Mouse (Mus musculus) intestine, postnatal 0 days (tissue): ENCODE data around the gene 1700003F12Rik. TPM values are rescaled to one million over a fixed set of nuclear protein-coding genes. Genes with fewer than 3 reads are reported as not detected.

ENCODE experiments used
- ATAC-seq: fragments of 200-750 bp; cut with Nextera tagmentation; 2 replicates; pipeline ENCODE4 v1.8.0; 2017; ENCODE audit warnings: mild to moderate bottlenecking, moderate TSS enrichment, moderate library complexity
- H3K27ac ChIP-seq: fragments of 300-500 bp; sonication (generic); 2 replicates; pipeline ENCODE4 v1.5.1; 2014; ENCODE audit warnings: mild to moderate bottlenecking, low read depth, low read length, moderate library complexity
- H3K27me3 ChIP-seq: fragments of 300-500 bp; sonication (generic); replicated peaks from 2 replicates; pipeline ENCODE4 v1.6.1; 2014; ENCODE audit warnings: low read length, mixed read lengths; ENCODE audit not compliant: control insufficient read depth, insufficient read depth
- H3K36me3 ChIP-seq: fragments of 300-500 bp; sonication (generic); 2 replicates; pipeline ENCODE4 v1.6.1; 2014; ENCODE audit warnings: mild to moderate bottlenecking, moderate library complexity; ENCODE audit not compliant: control insufficient read depth, insufficient read depth
- H3K4me1 ChIP-seq: fragments of 300-500 bp; sonication (generic); replicated peaks from 2 replicates; pipeline ENCODE4 v1.6.1; 2014; ENCODE audit warnings: antibody characterized with exemption, low read length, mixed read lengths; ENCODE audit not compliant: control insufficient read depth, insufficient read depth
- H3K4me2 ChIP-seq: fragments of 300-500 bp; sonication (generic); replicated peaks from 2 replicates; pipeline ENCODE4 v1.6.1; 2014; ENCODE audit warnings: low read depth, mild to moderate bottlenecking, moderate library complexity
- H3K4me3 ChIP-seq: fragments of 300-500 bp; sonication (generic); 2 replicates; pipeline ENCODE4 v1.5.1; 2014; ENCODE audit warnings: low read depth, low read length
- H3K9ac ChIP-seq: fragments of 300-500 bp; sonication (generic); 2 replicates; pipeline ENCODE4 v1.6.1; 2014; ENCODE audit warnings: mild to moderate bottlenecking, low read depth, low read length
- H3K9me3 ChIP-seq: fragments of 300-500 bp; sonication (generic); 2 replicates; pipeline ENCODE4 v1.6.1; 2016; ENCODE audit warnings: mixed run types; ENCODE audit not compliant: control insufficient read depth
- CTCF ChIP-seq: sonication (generic); IDR thresholded peaks from 2 replicates; pipeline ENCODE4 v1.5.1; 2016; ENCODE audit warnings: low read depth, mild to moderate bottlenecking, control low read depth, antibody characterized with exemption, moderate library complexity
- WGBS: fragments of 180-500 bp; shearing (Covaris S2); extraction: QIAGEN DNeasy Blood & Tissue Kit; methylation state at CpG from one replicate; pipeline ENCODE4 v1.1.7; 2014; 5-methylcytosine and 5-hydroxymethylcytosine counted together
- polyA plus RNA-seq: library from polyadenylated mRNA; unstranded; fragments of >200 nt; fragmentation: Nextera tagmentation; extraction: Ambion mirVana; gene quantifications from 2 replicates; pipeline ENCODE4 v1.2.1, GENCODE M21; 2015

The 1700003F12Rik gene
- polyA plus RNA-seq, 1 experiment from 2014 or later = 1.6 TPM

DNA sequence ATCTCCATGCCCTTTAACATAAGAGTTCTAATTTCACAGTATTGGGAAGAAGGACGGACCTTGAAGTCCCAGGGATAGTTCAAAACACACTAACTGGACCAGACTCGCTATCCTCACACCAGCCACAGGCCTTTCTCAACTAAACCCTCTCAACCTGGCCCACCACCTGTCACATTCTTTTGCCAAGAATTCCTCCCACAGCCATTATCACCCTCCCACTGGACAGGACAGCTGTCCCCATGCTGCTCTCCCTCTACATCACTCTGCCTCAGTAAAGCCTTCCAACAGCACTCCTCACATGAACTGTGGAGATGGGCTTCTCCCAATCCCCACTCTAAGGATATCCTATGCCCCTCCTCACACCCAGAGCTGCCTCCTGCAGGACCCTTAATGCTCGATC is 18.7 kb downstream of the 1700003F12Rik start:
- no peak for ATAC-seq
- H3K36me3 ChIP-seq = peaks cover 14% of the 10 kb centered on the region; the same call in 1 of the 2 replicates

DNA sequence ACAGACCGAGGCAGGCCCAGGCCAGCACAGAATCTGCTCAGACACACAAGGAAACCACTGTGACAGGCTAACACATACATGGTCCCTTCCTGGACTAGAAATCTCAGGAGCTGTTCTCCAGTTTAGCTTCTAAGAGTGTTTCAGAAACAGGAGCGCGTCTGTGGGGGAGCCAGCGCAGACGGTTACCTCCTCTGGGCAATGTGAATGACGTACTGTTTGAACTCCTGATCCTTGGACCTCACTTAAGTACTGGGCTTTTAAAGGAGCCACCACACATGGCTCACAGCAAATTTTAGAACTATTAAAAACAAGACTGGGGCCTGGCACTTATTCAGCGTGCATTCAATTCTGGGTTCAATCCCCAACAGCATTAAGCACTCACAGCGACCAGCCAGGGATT is 19.8 kb downstream of the 1700003F12Rik start:
- Histone ChIP-seq H3K4me2 (no peak overlapping the region; the same call in 1 of the 2 replicates), H3K4me3 (no peak overlapping the region), H3K36me3 (peaks cover 7% of the 10 kb centered on the region; the same call in 1 of the 2 replicates), H3K4me1 (no peaks in the 10 kb centered on the region), H3K27me3 (no peaks in the 10 kb centered on the region), H3K9ac (no peak overlapping the region), H3K9me3 (no peaks in the 10 kb centered on the region), H3K27ac (no peak overlapping the region)
- no peak for ATAC-seq
- no peak for TF ChIP-seq CTCF
- whole genome bisulfite sequencing = 35% methylated on average over 8 of the region's 8 CpGs

More for the DNA sequence above, 18.7 kb downstream of the 1700003F12Rik start:
- no peak overlapping the region for H3K27ac ChIP-seq
- H3K9ac ChIP-seq = no peak overlapping the region
- TF ChIP-seq CTCF = no peak
- no peak overlapping the region for H3K4me2 ChIP-seq
- no peaks in the 10 kb centered on the region for H3K27me3 ChIP-seq
- H3K4me3 ChIP-seq = no peak overlapping the region
- WGBS = 79% methylated on average over 3 of the region's 3 CpGs
- H3K9me3 ChIP-seq = no peaks in the 10 kb centered on the region
- no peaks in the 10 kb centered on the region for H3K4me1 ChIP-seq

DNA sequence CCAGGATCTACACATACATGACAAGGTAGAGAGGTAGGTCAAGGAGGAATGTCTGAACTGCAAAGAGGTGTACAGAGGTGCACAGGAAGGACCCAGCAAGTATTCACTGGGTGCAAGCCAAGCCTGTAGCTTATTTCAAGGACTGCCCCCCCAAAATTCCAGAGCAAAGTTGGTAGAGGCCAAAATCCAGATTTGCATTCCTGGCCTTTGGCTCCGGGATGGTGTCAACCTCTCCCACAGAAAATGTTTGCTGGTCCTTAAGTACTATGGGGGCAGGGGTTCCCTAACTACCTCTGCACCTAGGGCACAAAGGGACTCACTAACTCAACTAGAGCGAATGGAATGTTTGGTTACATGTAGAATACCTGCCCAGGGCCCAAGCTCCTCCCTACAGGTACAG is 20.9 kb downstream of the 1700003F12Rik start:
- H3K4me3 ChIP-seq = peak overlapping the region; percentile 85; the same call in 1 of the 2 replicates
- H3K9ac ChIP-seq = no peak overlapping the region
- H3K27me3 ChIP-seq = no peaks in the 10 kb centered on the region
- ATAC-seq = no peak
- H3K4me2 ChIP-seq = peak overlapping the region; percentile 89
- no peaks in the 10 kb centered on the region for H3K4me1 ChIP-seq
- no peak for TF ChIP-seq CTCF
- H3K36me3 ChIP-seq = peaks cover 7% of the 10 kb centered on the region; the same call in 1 of the 2 replicates
- H3K27ac ChIP-seq = peak overlapping the region; percentile 28; the same call in 1 of the 2 replicates
- no peaks in the 10 kb centered on the region for H3K9me3 ChIP-seq
- 54% methylated on average over 2 of the region's 2 CpGs for WGBS

DNA sequence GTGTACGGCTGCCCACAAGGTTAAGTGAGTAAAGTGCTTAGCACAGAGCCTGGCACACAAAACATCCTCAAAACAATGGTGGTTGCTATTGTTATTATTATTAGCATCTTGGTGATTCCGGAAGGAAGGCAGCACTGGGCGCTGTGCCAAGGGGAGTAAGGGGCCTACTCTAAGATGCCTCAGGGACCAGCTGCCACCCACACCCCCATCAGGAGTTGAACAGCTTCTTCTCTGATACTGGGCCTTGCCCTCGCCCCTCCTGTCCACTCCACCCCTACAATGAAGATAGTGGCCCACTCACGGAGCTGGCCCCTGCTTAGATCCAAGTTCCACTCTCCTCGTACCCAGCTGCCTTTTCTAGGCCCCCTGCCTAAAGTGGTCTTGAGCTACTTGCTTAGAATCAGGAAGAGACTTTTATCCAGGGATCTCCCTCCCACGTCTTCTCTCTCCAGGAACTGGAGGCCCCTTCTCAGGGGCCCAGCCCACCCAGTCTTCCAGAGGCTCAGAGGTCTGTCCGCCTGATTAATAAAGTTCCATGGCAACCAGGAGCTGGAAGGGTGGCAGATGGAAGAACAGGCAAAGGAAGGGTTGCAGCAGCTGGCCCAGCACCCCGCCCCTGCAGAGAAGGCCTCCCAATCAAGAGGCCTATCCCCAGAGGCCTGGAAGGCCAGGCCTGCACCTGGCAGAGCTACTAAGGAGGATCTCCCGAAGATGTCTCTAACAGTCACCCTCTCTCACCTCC is 21.6 kb downstream of the 1700003F12Rik start:
- whole genome bisulfite sequencing = 13% methylated on average over 10 of the region's 10 CpGs
- Histone ChIP-seq H3K27ac (peak overlapping the region; percentile 50), H3K4me1 (no peaks in the 10 kb centered on the region), H3K4me3 (peak overlapping the region; percentile 85), H3K9ac (peak overlapping the region; percentile 55), H3K27me3 (no peaks in the 10 kb centered on the region), H3K4me2 (peak overlapping the region; percentile 89), H3K9me3 (no peaks in the 10 kb centered on the region), H3K36me3 (peaks cover 7% of the 10 kb centered on the region; the same call in 1 of the 2 replicates)
- 0 out of 2 replicates have a peak, but pooled peaks have one; percentile 11 for ATAC-seq
- TF ChIP-seq CTCF = no peak

DNA sequence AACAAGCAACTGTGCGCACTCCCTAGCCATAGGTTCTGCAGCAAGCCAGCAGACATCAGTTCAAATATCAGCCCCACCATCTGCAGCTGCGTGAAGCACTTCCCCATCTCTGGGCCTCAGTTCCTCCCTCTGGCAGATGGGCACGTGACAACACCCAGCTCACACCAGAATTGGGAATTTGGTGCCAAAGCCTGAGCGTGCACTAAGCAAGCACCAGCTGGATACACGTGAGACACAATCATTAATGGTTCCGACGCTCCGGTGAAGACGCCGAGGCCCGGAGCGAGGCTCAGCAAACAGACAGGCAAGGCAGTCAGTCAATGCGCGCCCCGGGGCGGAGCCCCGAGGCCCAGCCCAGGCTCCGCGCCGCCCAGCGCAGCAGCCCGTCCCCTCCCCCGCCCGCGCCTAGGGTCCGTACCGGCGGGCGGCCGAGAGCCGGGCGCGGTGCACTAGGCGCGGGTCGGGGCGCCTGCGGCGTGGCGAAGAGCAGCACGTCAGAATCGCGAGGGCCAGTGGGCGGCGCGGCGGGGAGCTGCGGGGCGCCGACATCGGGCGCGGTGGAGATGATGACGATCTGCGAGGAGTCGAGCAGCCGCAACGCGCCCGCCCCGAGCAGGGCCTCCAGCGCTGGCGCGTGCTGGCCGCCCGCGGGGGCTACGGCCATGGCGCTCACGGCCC is 22.3 kb downstream of the 1700003F12Rik start:
- H3K9me3 ChIP-seq = no peaks in the 10 kb centered on the region
- under 1% methylated on average over 70 of the region's 70 CpGs for WGBS
- H3K4me1 ChIP-seq = no peaks in the 10 kb centered on the region
- peak overlapping the region; percentile 74 for H3K27ac ChIP-seq
- 0 out of 2 replicates have a peak, but pooled peaks cover under 1% of the 10 kb centered on the region for H3K36me3 ChIP-seq
- H3K4me3 ChIP-seq = peak overlapping the region; percentile 85
- H3K27me3 ChIP-seq = no peaks in the 10 kb centered on the region
- H3K9ac ChIP-seq = peak overlapping the region; percentile 55
- peak; percentile 70 for ATAC-seq
- no peak for TF ChIP-seq CTCF
- peak overlapping the region; percentile 89 for H3K4me2 ChIP-seq

DNA sequence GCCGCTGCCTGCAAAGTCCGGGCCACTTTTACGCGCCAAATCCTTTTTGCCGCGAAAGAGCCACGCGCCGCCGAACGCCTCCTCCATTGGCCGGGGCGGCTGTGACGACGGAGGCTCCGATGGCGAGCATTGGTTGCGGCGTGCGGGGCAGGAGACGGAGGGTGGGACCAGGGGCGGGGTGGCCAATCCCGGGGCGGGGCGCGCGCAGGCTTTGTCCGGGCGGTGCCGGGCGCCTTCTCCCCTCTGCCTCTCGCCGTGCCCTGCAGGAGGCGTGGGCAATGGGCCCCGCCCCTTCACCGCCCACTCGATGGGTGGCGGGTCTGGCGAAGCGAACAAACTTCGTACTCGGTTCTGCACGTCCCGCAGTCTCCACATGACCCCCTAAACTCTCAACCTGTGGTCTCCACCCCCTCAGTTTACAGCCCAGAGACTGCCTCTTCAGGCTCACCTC is 23.0 kb downstream of the 1700003F12Rik start, which contains the start of gene E2f1:
Gene E2f1, minus strand, starts transcription at position 57 of the 451 bp plus-strand sequence.
- peak; percentile 43; the same call in 1 of the 2 replicates for TF ChIP-seq CTCF
- peak within 1 kb of the TSS; percentile 74 for H3K27ac ChIP-seq
- peak; percentile 97 for ATAC-seq

More for the DNA sequence above, 23.0 kb downstream of the 1700003F12Rik start, which contains the start of gene E2f1:
- peak within 1 kb of the TSS; percentile 55 for H3K9ac ChIP-seq
- no peaks in the 10 kb centered on the region for H3K36me3 ChIP-seq
- H3K27me3 ChIP-seq = no peaks in the 10 kb centered on the region
- H3K9me3 ChIP-seq = no peaks in the 10 kb centered on the region
- H3K4me1 ChIP-seq = no peaks in the 10 kb centered on the region
- H3K4me3 ChIP-seq = peak within 1 kb of the TSS; percentile 85
- H3K4me2 ChIP-seq = peak within 1 kb of the TSS; percentile 89
- WGBS = 0% methylated on average over 38 of the region's 44 CpGs
